In genomic region chr4:126147533-126148160, GRCm38 (mm10) we compare ENCODE assay signal across 8 mouse cellular contexts. TPM values are rescaled to one million over a fixed set of nuclear protein-coding genes. Genes with fewer than 3 reads are reported as not detected.
A peak's percentile ranks its signal among the peaks of the same experiment; 100 is the strongest.
DNase-seq lines count a peak whose midpoint lies in the region; ATAC-seq and TF ChIP-seq lines count a peak whose summit lies in the region.

Gene Eva1b, plus strand, starts transcription at chr4:126147744.

- peak within 1 kb of the TSS; percentile 42 for H3K4me3 ChIP-seq in hindbrain, postnatal 0 days (ENCODE audit: low read length)
- H3K4me3 ChIP-seq in liver, embryonic 12.5 days = peak within 1 kb of the TSS; percentile 59
- peak within 1 kb of the TSS; percentile 46 for H3K4me3 ChIP-seq in neural tube, embryonic 13.5 days

- H3K4me1 ChIP-seq in hindbrain, postnatal 0 days (ENCODE audit: insufficient read depth, low read length) = peaks cover 3% of the 10 kb centered on the region; the same call in 1 of the 2 replicates
- H3K4me1 ChIP-seq in liver, embryonic 12.5 days = peaks cover 48% of the 10 kb centered on the region
- peaks cover 27% of the 10 kb centered on the region for H3K4me1 ChIP-seq in neural tube, embryonic 13.5 days (replicated peaks)

- peak within 1 kb of the TSS; percentile 50 for H3K9ac ChIP-seq in hindbrain, postnatal 0 days (replicated peaks; ENCODE audit: low read length)
- H3K9ac ChIP-seq in liver, embryonic 12.5 days = peak within 1 kb of the TSS; percentile 61
- peak within 1 kb of the TSS; percentile 68 for H3K9ac ChIP-seq in neural tube, embryonic 13.5 days

- H3K4me2 ChIP-seq in hindbrain, postnatal 0 days (ENCODE audit: low read depth, low read length) = peak within 1 kb of the TSS; percentile 57
- peak within 1 kb of the TSS; percentile 70 for H3K4me2 ChIP-seq in liver, embryonic 12.5 days
- H3K4me2 ChIP-seq in neural tube, embryonic 13.5 days = peak within 1 kb of the TSS; percentile 65

- peak within 1 kb of the TSS; percentile 13; the same call in 1 of the 2 replicates for H3K27ac ChIP-seq in hindbrain, postnatal 0 days
- peak within 1 kb of the TSS; percentile 77 for H3K27ac ChIP-seq in liver, embryonic 12.5 days
- H3K27ac ChIP-seq in neural tube, embryonic 13.5 days (replicated peaks) = peak within 1 kb of the TSS; percentile 68

- no peaks in the 10 kb centered on the region for H3K9me3 ChIP-seq in hindbrain, postnatal 0 days (ENCODE audit: low read length)
- no peaks in the 10 kb centered on the region for H3K9me3 ChIP-seq in liver, embryonic 12.5 days (replicated peaks)
- no peaks in the 10 kb centered on the region for H3K9me3 ChIP-seq in neural tube, embryonic 13.5 days

- no peaks in the 10 kb centered on the region for H3K36me3 ChIP-seq in hindbrain, postnatal 0 days (ENCODE audit: insufficient read depth, low read length)
- H3K36me3 ChIP-seq in liver, embryonic 12.5 days = no peaks in the 10 kb centered on the region; the same call in 1 of the 2 replicates
- H3K36me3 ChIP-seq in neural tube, embryonic 13.5 days = no peaks in the 10 kb centered on the region

- H3K27me3 ChIP-seq in hindbrain, postnatal 0 days (ENCODE audit: insufficient read depth, low read length) = no peaks in the 10 kb centered on the region
- H3K27me3 ChIP-seq in liver, embryonic 12.5 days (replicated peaks) = peaks cover 69% of the 10 kb centered on the region
- H3K27me3 ChIP-seq in neural tube, embryonic 13.5 days = peaks cover 44% of the 10 kb centered on the region

- TF ChIP-seq CTCF in hindbrain, postnatal 0 days (IDR thresholded peaks at IDR 0.05; ENCODE audit: low read depth) = no peak

- ATAC-seq in hindbrain, postnatal 0 days = peak; percentile 25; the same call in 1 of the 2 replicates
- ATAC-seq in liver, embryonic 12.5 days = peak; percentile 62
- 0 out of 2 replicates have a peak, but pooled peaks have one; percentile 36 for ATAC-seq in neural tube, embryonic 13.5 days (ENCODE audit: low read depth)

- WGBS in hindbrain, postnatal 0 days = 4% methylated on average over 24 of the region's 24 CpGs
- 15% methylated on average over 24 of the region's 24 CpGs for WGBS in liver, embryonic 12.5 days (ENCODE audit: insufficient replicate concordance)
- WGBS in neural tube, embryonic 13.5 days = 2% methylated on average over 23 of the region's 24 CpGs

- peak; percentile 23 for DNase-seq in CD4-positive helper T cell, adult 2 months (ENCODE audit: low read depth, low spot score)
- DNase-seq in adrenal gland, postnatal 25 days = peak; percentile 56
- DNase-seq in gastrocnemius, postnatal 10 days = peak; percentile 77
- peak; percentile 38 for DNase-seq in hindbrain, postnatal 0 days (ENCODE audit: low spot score)
- no peak for DNase-seq in T-cell, adult 2 months (ENCODE audit: low spot score)
- DNase-seq in right cerebral cortex, adult 2 months (ENCODE audit: low spot score in 2 of 2) = no peak

RNA-seq across cellular contexts. Expression of gene Eva1b, which starts in this region (rescaled TPM):
- 23.4 and 33.9 TPM in 2 replicates for total RNA-seq in adrenal gland, postnatal 25 days (2021)
- total RNA-seq in gastrocnemius, postnatal 10 days (2021) = 10 to 100 TPM; 20.0 to 25.5 TPM
- 24.9 and 25.6 TPM in 2 replicates for total RNA-seq in hindbrain, postnatal 0 days (2014; rRNA removed)
- 11.6 and 12.3 TPM in 2 replicates for polyA plus RNA-seq in hindbrain, postnatal 0 days (2015; fragmentation: Nextera tagmentation; extraction: Ambion mirVana)
- polyA plus RNA-seq in liver, embryonic 12.5 days (2016; fragmentation: Nextera tagmentation; extraction: Ambion mirVana) = 19.3 and 19.5 TPM in 2 replicates
- 15.3 and 19.8 TPM in 2 replicates for polyA plus RNA-seq in neural tube, embryonic 13.5 days (2015; fragmentation: Nextera tagmentation; extraction: Ambion mirVana)

Comparison
In these comparisons a context has a peak if more than half of its experiments do, and no peak if none do; other contexts are left out.
1. DNase-seq: peak in CD4-positive helper T cell, adult 2 months (single experiment), adrenal gland, postnatal 25 days (single experiment), gastrocnemius, postnatal 10 days (single experiment) and hindbrain, postnatal 0 days (single experiment); none in T-cell, adult 2 months (single experiment) and right cerebral cortex, adult 2 months (0 of 2).
2. H3K27ac ChIP-seq: peak in every context shown above with its lines; median percentile 77 in liver, embryonic 12.5 days; 68 in neural tube, embryonic 13.5 days; 13 in hindbrain, postnatal 0 days.
3. Peak in every context shown above with its lines, with median percentiles within 50 percentile points of each other: ATAC-seq, H3K4me2 ChIP-seq, H3K4me3 ChIP-seq and H3K9ac ChIP-seq.